Mouse (Mus musculus): ENCODE results near the gene Treml2. TPM values are rescaled to one million over a fixed set of nuclear protein-coding genes. Genes with fewer than 3 reads are reported as not detected.

Treml2 gene
- 3.7 and 3.8 TPM in 2 replicates for polyA plus RNA-seq (2015; fragmentation: Nextera tagmentation; extraction: Ambion mirVana)

- Histone ChIP-seq H3K27ac (replicated peaks) (peak within 1 kb of the TSS; percentile 81), H3K36me3 (replicated peaks) (peaks cover 12% of the 10 kb centered on the region; the same call in 1 of the 2 replicates), H3K4me2 (peak within 1 kb of the TSS; percentile 78), H3K4me1 (replicated peaks) (peaks cover 60% of the 10 kb centered on the region), H3K4me3 (replicated peaks) (peak within 1 kb of the TSS; percentile 58), H3K9ac (peak within 1 kb of the TSS; percentile 60), H3K9me3 (replicated peaks) (no peaks in the 10 kb centered on the region), H3K27me3 (no peaks in the 10 kb centered on the region)
- peak; percentile 79 for ATAC-seq (ENCODE audit: insufficient read depth)
- 5% methylated on average over 3 of the region's 4 CpGs for WGBS (ENCODE audit: insufficient replicate concordance)
Measured at GRCm38 (mm10) chr17:48299203-48299602, at the start of gene Treml2. TSS of gene Treml2 (plus strand) at chr17:48299498.

- no peak for ATAC-seq (ENCODE audit: insufficient read depth)
Measured at GRCm38 (mm10) chr17:48249501-48249900, 49.8 kb upstream of the Treml2 start.

GRCm38 (mm10) chr17:48250631-48251030 lies 48.7 kb upstream of the Treml2 start:
- Histone ChIP-seq H3K9me3 (replicated peaks) (no peaks in the 10 kb centered on the region), H3K9ac (no peak overlapping the region), H3K27me3 (peaks cover 8% of the 10 kb centered on the region; the same call in 1 of the 2 replicates), H3K4me2 (no peak overlapping the region), H3K27ac (replicated peaks) (no peak overlapping the region), H3K4me1 (replicated peaks) (no peaks in the 10 kb centered on the region), H3K4me3 (replicated peaks) (no peak overlapping the region), H3K36me3 (replicated peaks) (no peaks in the 10 kb centered on the region)
- WGBS (ENCODE audit: insufficient replicate concordance): 72% methylated on average over 7 of the region's 7 CpGs
- ATAC-seq (ENCODE audit: insufficient read depth): no peak

More at GRCm38 (mm10) chr17:48249501-48249900, 49.8 kb upstream of the Treml2 start:
- Histone ChIP-seq H3K9ac (no peak overlapping the region), H3K4me2 (no peak overlapping the region), H3K9me3 (replicated peaks) (no peaks in the 10 kb centered on the region), H3K27me3 (peaks cover 8% of the 10 kb centered on the region; the same call in 1 of the 2 replicates), H3K36me3 (replicated peaks) (no peaks in the 10 kb centered on the region), H3K4me1 (replicated peaks) (no peaks in the 10 kb centered on the region), H3K4me3 (replicated peaks) (no peak overlapping the region), H3K27ac (replicated peaks) (no peak overlapping the region)
- 61% methylated on average over 11 of the region's 11 CpGs for WGBS (ENCODE audit: insufficient replicate concordance)

GRCm38 (mm10) chr17:48256575-48256974 lies 42.7 kb upstream of the Treml2 start:
- Histone ChIP-seq H3K4me2 (no peak overlapping the region), H3K4me3 (replicated peaks) (no peak overlapping the region), H3K4me1 (replicated peaks) (no peaks in the 10 kb centered on the region), H3K9me3 (replicated peaks) (no peaks in the 10 kb centered on the region), H3K27me3 (peaks cover 8% of the 10 kb centered on the region; the same call in 1 of the 2 replicates), H3K9ac (no peak overlapping the region), H3K36me3 (replicated peaks) (no peaks in the 10 kb centered on the region), H3K27ac (replicated peaks) (no peak overlapping the region)
- no peak for ATAC-seq (ENCODE audit: insufficient read depth)

- Histone ChIP-seq H3K36me3 (replicated peaks) (no peaks in the 10 kb centered on the region), H3K27ac (replicated peaks) (no peak overlapping the region), H3K27me3 (no peaks in the 10 kb centered on the region), H3K9me3 (replicated peaks) (no peaks in the 10 kb centered on the region), H3K4me3 (replicated peaks) (no peak overlapping the region), H3K4me2 (no peak overlapping the region), H3K9ac (no peak overlapping the region), H3K4me1 (replicated peaks) (peaks cover 24% of the 10 kb centered on the region)
- ATAC-seq (ENCODE audit: insufficient read depth): no peak
- 31% methylated on average over 2 of the region's 2 CpGs for WGBS (ENCODE audit: insufficient replicate concordance)
Measured at GRCm38 (mm10) chr17:48261868-48262267, 37.4 kb upstream of the Treml2 start.

- WGBS (ENCODE audit: insufficient replicate concordance): 66% methylated on average over 3 of the region's 3 CpGs
- Histone ChIP-seq H3K27ac (replicated peaks) (peak within 1 kb of the TSS; percentile 16; the same call in 1 of the 2 replicates), H3K9ac (no peak within 1 kb of the TSS), H3K27me3 (no peaks in the 10 kb centered on the region), H3K4me3 (replicated peaks) (no peak within 1 kb of the TSS), H3K4me1 (replicated peaks) (peaks cover 39% of the 10 kb centered on the region), H3K36me3 (replicated peaks) (no peaks in the 10 kb centered on the region), H3K9me3 (replicated peaks) (no peaks in the 10 kb centered on the region), H3K4me2 (peak within 1 kb of the TSS; percentile 23; the same call in 1 of the 2 replicates)
- ATAC-seq (ENCODE audit: insufficient read depth): 0 out of 2 replicates have a peak, but pooled peaks have one; percentile 27
Measured at GRCm38 (mm10) chr17:48263741-48264362, 35.4 kb upstream of the Treml2 start, which contains the start of gene Treml4. TSS of gene Treml4 (plus strand) at chr17:48264295.

GRCm38 (mm10) chr17:48264662-48265061 lies 34.6 kb upstream of the Treml2 start:
- Histone ChIP-seq H3K4me2 (peak overlapping the region; percentile 23; the same call in 1 of the 2 replicates), H3K9me3 (replicated peaks) (no peaks in the 10 kb centered on the region), H3K4me3 (replicated peaks) (no peak overlapping the region), H3K27ac (replicated peaks) (peak overlapping the region; percentile 16; the same call in 1 of the 2 replicates), H3K27me3 (no peaks in the 10 kb centered on the region), H3K36me3 (replicated peaks) (no peaks in the 10 kb centered on the region), H3K9ac (no peak overlapping the region), H3K4me1 (replicated peaks) (peaks cover 45% of the 10 kb centered on the region)
- peak; percentile 74 for ATAC-seq (ENCODE audit: insufficient read depth)
- 72% methylated on average over 7 of the region's 7 CpGs for WGBS (ENCODE audit: insufficient replicate concordance)

GRCm38 (mm10) chr17:48266138-48266537 lies 33.2 kb upstream of the Treml2 start:
- no peak overlapping the region for H3K4me2 ChIP-seq
- 63% methylated on average over 2 of the region's 2 CpGs for WGBS (ENCODE audit: insufficient replicate concordance)
- H3K4me1 ChIP-seq (replicated peaks): peaks cover 60% of the 10 kb centered on the region
- no peaks in the 10 kb centered on the region for H3K27me3 ChIP-seq
- no peak overlapping the region for H3K9ac ChIP-seq
- no peak overlapping the region for H3K4me3 ChIP-seq (replicated peaks)
- no peaks in the 10 kb centered on the region for H3K9me3 ChIP-seq (replicated peaks)
- no peaks in the 10 kb centered on the region for H3K36me3 ChIP-seq (replicated peaks)
- ATAC-seq (ENCODE audit: insufficient read depth): no peak
- H3K27ac ChIP-seq (replicated peaks): no peak overlapping the region

- H3K27ac ChIP-seq (replicated peaks): no peak overlapping the region
- peaks cover 66% of the 10 kb centered on the region for H3K4me1 ChIP-seq (replicated peaks)
Measured at GRCm38 (mm10) chr17:48266610-48267304, 32.5 kb upstream of the Treml2 start.

GRCm38 (mm10) chr17:48267591-48267990 lies 31.7 kb upstream of the Treml2 start:
- no peaks in the 10 kb centered on the region for H3K27me3 ChIP-seq
- H3K4me1 ChIP-seq (replicated peaks): peaks cover 74% of the 10 kb centered on the region
- no peak overlapping the region for H3K27ac ChIP-seq (replicated peaks)
- H3K36me3 ChIP-seq (replicated peaks): no peaks in the 10 kb centered on the region
- H3K4me2 ChIP-seq: no peak overlapping the region
- ATAC-seq (ENCODE audit: insufficient read depth): no peak
- WGBS (ENCODE audit: insufficient replicate concordance): 32% methylated on average over 1 of the region's 1 CpGs
- no peaks in the 10 kb centered on the region for H3K9me3 ChIP-seq (replicated peaks)
- H3K9ac ChIP-seq: no peak overlapping the region
- no peak overlapping the region for H3K4me3 ChIP-seq (replicated peaks)

More at GRCm38 (mm10) chr17:48266610-48267304, 32.5 kb upstream of the Treml2 start:
- no peak overlapping the region for H3K4me3 ChIP-seq (replicated peaks)
- no peak overlapping the region for H3K9ac ChIP-seq
- no peaks in the 10 kb centered on the region for H3K36me3 ChIP-seq (replicated peaks)
- no peak overlapping the region for H3K4me2 ChIP-seq
- ATAC-seq (ENCODE audit: insufficient read depth): no peak
- H3K27me3 ChIP-seq: no peaks in the 10 kb centered on the region
- H3K9me3 ChIP-seq (replicated peaks): no peaks in the 10 kb centered on the region
- WGBS (ENCODE audit: insufficient replicate concordance): 41% methylated on average over 2 of the region's 2 CpGs

GRCm38 (mm10) chr17:48268276-48268675 lies 31.0 kb upstream of the Treml2 start:
- ATAC-seq (ENCODE audit: insufficient read depth): no peak

More at GRCm38 (mm10) chr17:48268276-48268675, 31.0 kb upstream of the Treml2 start:
- Histone ChIP-seq H3K36me3 (replicated peaks) (no peaks in the 10 kb centered on the region), H3K4me1 (replicated peaks) (peaks cover 78% of the 10 kb centered on the region), H3K9ac (no peak overlapping the region), H3K27me3 (no peaks in the 10 kb centered on the region), H3K27ac (replicated peaks) (no peak overlapping the region), H3K9me3 (replicated peaks) (no peaks in the 10 kb centered on the region), H3K4me3 (replicated peaks) (no peak overlapping the region), H3K4me2 (no peak overlapping the region)
